Mouse (Mus musculus): ENCODE measurements around the gene Ift122.

Ift122 gene

DNA sequence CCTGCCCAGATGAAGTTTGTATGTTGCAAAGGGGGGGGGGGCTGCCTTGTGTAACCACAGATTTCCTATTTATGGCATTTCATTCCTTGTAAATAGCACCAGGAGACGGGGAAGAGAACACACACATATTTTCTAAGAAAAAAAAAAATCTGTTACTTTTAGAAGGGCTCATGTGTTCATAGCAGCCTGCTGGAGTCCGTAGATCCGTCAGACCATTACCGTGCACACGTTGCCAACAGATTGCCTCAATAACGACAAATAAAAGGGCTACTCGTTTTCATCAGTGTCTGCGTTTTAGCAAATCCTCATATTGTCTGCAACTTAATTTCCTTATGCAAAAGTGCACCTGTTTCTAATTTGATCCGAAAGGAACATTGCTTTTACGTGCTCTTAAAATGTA, 73.1 kb downstream of the Ift122 start:
- DNase-seq (ENCODE audit: low spot score): no peak

DNA sequence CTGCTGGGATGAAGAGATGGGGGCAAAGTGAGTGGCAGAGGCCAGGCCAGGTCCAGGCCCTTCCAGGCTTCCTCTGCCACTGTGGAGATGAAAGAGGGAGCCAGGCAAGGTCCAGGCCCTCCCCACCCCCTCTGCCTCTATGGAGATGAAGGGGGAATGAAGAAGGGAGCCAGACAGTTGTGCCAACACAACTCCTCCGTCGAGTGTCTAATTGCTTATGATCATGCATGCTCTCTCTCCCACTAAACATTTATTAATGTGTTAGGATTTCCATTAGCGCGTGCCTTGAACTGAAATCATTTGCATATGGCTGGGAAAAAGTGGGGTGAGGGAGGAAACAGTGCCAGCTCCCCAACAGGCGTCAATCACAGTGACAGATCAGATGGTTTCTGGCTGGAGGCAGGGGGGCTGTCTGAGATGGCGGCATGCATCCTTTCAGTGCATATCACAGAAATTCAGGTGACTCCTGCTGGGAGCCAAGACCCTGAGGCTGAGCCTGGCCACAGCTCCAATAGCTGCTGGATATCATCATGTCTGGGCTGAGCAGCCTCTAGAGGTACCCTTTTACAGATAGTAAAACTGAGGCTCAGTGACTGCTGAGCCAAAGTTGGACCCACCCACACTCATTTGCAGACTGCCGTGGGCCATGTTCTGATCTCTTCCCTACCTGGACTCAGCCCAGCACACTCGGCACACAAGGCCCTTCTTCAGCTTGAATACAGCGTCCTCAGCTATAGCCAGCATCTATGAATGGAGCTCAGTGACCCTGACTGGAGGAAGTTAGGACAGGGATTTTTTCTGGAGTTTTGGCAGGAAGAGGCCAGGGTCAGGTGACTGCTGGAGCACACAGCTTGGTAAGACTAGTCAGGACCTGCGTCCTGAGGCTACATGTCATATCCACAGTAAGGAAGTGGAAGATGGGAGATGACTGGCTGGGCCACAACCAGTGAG, 74.3 kb downstream of the Ift122 start:
- no peak for DNase-seq (ENCODE audit: low spot score)

DNA sequence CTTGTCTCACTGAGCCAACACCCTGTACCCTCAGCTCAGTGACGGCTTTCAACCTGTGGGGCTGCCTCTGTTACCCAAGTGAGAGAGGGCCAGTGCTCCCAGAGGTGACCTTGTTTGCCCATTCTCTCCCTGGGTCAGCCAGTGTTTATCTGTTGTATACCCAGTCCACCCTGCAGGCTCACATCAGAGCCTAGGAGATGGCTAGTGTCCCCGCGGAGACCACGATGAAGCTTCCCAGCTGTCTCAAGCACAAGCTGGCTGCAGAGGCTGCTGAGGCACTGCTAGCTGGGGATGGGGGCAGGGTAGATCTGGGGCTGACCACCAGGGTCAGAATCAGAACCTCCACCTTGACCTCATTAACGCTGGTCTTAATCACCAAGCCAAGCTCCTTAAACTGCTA, 76.7 kb downstream of the Ift122 start:
- DNase-seq (ENCODE audit: low spot score): no peak

DNA sequence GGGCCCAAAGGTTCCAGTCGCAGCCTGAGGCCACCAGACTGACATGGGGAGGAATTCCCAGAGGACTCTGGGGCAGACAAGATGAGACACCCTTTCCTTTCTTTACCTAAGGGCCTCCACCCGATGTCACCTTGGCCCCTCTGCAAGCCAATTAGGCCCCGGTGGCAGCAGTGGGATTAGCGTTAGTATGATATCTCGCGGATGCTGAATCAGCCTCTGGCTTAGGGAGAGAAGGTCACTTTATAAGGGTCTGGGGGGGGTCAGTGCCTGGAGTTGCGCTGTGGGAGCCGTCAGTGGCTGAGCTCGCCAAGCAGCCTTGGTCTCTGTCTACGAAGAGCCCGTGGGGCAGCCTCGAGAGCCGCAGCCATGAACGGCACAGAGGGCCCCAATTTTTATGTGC, 78.4 kb downstream of the Ift122 start, which contains the start of gene Rho:
Gene Rho (plus strand): TSS at position 110 of the 400 bp plus-strand sequence.
- no peak for DNase-seq (ENCODE audit: low spot score)

DNA sequence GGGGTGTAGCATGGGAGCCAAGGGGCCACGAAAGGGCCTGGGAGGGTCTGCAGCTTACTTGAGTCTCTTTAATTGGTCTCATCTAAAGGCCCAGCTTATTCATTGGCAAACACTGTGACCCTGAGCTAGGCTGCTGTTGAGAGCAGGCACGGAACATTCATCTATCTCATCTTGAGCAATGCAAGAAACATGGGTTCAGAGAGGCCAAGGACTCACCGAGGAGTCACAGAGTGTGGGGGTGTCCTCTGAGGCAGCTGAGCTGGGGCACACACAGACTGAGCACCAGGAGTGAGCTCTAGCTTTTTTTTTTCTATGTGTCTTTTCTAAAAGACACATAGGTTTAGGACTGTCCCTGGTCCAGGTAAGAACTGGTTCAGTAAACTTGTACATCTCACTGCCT, 79.1 kb downstream of the Ift122 start:
- no peak for DNase-seq (ENCODE audit: low spot score)

DNA sequence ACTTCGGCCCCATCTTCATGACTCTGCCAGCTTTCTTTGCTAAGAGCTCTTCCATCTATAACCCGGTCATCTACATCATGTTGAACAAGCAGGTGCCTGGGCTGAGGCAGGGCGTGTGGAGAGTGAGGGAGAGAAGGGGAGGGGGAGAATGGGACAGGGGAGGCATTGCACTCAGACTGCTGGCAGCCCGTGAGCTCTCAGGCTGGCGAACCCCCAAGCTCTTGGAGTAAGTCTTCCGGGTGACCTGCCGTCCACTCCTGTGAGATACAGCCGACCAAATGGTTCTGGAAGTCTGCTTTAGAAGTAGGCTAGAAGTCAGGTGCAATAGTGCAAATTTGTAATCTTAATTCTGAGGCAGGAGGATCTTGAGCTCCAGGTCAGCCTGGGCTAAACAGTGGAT, 82.3 kb downstream of the Ift122 start:
- DNase-seq (ENCODE audit: low spot score): no peak

DNA sequence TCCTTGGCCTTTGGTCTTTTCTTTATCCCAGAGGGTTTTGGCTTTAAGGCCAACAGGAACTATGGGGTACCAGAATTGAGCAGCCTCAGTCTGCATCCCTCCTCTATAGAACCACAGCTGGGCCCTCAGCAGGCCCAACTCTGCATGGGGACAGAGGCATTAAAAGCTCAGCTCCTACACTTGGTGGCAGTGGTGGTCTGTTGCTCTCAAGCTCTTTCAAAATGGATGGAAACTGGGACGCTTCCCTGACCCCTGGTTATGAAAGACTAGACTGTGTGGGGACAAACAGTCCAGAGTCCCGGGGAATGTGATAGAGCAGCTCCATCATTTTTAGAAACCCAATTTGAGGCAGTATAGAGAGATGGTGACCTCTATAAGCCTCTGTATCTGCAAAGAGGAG, 84.7 kb downstream of the Ift122 start:
- no peak for DNase-seq (ENCODE audit: low spot score)

DNA sequence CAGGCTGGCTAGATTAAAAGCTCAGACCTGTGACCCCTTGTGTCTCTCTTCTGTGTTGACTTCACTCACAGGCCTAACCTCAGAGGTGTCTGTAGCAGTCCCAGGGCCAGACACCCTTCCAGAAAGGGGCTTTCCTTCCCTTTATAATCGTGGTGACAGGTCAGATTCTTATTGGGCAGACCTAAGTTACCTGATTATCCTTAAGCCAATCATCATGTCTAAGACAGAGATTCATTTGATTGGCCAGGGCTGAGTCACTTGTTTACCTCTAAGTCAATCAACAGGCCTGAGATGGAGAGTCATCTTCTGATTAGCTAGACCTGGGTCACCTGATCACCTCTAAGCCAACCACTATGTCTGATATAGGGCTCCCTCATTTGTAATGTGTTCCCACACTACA, 85.5 kb downstream of the Ift122 start:
- no peak for DNase-seq (ENCODE audit: low spot score)

DNA sequence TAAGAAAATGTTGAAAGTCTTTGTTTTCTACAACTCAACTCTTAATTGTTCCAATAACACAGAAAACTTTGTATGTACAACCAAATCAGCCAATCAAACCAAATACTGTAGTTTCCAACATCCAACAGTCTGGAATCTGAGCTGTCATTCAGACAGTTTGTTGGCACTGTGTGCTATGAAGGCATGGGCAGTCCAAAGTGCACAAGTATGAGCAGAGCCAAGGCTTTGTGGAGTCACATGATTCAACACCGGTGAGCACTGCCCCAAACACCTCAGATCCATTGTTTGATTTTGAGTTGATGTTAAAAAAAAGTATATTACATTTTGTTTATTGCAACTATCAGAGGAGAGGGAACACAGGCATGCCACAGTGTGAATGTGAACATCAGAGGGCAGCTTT, 87.3 kb downstream of the Ift122 start:
- no peak for DNase-seq (ENCODE audit: low spot score)

DNA sequence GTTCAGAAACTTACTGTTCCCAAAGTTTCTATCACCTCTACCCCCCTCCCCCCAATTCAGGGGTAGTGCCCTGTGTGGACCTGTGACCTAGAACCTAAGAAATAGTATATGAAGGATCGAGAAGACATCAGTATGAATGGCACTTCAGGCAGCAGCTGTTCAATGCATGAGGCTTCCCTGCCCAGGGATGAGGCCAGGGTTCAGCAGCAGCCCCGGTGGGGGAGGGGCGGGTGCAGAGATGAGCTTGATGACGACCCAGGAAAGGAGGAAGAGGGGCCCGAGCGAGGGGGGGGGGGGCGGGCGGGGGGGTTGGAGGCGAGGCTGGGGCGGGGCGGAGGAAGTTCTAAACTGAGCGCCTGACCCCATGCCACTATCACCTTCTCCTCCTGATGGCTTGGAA, 87.9 kb downstream of the Ift122 start:
- no peak for DNase-seq (ENCODE audit: low spot score)

DNA sequence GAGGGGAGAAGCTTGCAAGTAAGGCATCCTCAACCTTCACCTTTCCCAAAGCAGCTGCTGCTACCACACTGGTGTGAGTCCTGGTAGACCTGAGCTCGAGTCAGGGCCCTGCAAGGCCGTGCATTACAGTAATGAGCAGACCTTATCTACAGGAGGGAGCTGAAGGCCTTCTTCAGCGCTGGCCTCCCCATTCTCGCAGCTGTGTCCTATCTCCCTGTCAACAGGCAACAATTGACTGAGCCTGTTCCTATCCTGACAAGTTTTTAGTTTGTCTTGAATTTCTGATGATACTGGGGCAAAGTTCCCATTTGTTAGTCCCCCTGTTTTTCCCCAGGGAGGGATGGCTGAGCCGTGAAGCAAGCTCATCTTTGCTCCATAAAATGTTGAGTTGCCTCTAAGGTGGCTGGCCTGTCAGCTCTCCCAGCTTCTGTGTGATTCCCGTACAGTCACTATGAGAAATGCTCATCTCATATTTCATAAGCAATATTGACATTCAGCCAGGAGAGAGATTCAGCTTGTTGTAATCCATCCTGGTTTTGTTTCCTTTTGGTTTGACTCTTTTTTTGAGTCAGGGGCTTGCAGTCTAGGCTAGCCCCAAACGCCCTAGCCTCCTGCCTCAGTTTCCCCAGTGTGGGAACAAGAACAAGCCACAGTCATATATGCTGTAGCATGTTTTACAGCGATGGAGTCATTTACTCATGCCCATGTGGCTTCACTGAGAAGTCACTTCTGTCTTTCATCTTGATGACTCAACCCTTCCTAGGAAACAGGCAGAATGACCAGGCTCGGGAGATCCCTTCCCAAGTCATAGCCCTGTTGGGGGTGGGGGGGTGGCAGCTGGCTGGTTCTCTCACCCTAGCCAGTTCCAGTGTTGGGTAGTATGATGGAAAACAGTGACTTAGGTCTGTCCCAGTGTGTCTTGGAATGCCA, 90.5 kb downstream of the Ift122 start:
- DNase-seq (ENCODE audit: low spot score): no peak

DNA sequence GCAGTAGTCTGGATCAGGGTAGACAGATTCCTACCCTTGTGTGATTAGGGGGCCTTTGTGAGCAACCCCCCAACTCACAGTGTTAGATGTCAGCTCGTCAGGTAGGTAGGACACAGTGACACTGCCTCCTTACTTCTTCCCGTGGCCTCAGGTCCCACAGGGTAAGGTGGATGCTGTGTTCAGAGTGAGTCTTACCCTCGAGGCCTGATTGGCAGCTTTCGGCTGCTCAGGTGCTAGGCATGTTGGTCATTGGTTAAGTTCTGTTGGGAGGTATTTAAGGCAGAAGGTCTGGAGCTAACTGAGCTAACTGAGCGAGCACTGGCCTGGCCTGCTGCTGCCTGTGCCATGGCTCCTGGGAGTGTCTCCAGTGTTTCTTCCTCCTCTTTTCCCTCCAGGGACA, 91.4 kb downstream of the Ift122 start, which contains the start of gene H1foo:
Gene H1foo (plus strand): TSS at position 301 of the 400 bp plus-strand sequence.
- DNase-seq (ENCODE audit: low spot score): no peak

DNA sequence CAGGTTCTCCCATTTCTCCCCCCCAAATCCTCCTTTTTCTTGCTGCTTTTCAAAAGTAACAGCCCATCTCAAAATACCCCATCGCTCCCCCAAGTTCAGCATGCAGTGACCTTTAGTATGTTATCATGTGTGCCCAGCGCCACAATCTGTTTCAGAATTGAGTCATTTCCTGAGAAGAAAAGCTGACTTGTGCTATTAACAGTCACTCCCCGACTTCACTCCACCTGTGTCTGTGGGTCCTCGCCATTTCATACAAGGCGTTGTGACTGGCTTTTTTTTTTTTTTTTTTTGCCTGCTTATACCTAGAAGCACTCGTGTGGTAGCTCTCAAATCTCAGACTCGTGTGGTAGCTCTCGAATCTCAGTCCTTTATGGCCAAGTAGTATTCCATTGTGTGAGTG, 92.4 kb downstream of the Ift122 start:
- DNase-seq (ENCODE audit: low spot score): no peak

DNA sequence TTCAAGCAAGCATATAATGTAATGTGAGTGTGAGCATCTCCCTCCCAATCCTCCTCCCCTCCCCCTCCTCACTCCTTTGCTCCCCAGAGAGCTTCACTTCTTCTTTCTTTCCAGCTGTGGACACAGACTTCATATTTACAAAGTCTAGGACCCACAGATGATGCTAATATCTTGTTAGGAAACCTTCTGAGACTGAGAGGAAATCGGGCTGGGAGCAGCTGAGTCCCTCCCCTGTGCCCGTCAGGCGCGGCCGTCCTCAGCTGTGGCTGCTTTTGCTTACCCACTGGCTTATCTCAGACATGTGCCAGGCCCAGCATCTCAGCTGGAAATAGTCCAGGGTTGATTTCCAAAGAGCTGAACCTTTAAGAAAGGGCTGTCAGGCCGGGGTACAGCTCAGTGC, 93.1 kb downstream of the Ift122 start:
- DNase-seq (ENCODE audit: low spot score): no peak

DNA sequence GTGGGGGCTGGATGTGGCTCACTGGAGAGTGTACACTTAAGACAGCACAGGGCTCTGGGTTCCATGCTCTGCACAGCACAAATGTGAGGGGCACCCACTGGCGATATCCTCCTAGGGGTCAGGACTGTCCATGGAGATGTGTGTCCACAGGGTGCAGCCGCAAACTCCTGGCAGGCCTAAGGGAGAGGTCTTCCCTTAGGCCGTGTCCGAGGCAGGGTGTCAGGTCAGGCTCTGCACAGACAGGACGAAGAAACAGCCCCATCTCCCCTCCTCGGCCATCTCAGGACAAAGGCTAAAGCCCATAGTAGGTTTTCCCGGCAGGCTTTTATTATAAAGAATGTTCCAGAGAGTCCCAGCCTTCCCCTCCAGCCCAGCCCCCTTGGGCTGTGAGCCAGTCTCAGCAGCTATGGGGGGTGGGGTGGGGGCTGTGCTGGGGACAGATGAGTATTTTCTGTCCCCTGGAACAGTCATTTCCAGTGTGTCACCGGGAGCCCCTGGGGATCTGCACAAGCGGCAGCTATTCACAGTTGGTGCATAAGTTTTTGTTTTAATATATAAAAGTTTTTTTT, 101.3 kb downstream of the Ift122 start:
- DNase-seq (ENCODE audit: low spot score): no peak

DNA sequence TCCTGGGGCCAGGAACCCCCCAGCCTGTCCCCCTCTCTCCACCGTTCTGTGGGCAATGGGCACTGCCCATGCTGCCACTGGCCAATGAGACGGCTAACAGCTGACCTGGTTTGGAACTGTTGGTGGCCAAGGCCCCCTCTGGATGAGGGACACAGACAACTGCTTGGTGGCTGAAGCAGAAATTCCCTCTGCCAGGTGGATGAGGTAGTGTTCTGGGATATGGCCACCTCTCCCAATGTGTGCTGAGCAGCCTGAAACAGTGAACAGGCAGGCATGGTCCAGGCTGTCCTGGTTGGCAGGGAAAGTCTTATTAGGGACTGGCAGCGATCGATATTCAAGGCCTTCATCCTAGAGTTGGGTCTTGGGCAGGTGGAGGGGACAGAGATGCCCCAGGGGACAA, 101.9 kb downstream of the Ift122 start:
- DNase-seq (ENCODE audit: low spot score): no peak

DNA sequence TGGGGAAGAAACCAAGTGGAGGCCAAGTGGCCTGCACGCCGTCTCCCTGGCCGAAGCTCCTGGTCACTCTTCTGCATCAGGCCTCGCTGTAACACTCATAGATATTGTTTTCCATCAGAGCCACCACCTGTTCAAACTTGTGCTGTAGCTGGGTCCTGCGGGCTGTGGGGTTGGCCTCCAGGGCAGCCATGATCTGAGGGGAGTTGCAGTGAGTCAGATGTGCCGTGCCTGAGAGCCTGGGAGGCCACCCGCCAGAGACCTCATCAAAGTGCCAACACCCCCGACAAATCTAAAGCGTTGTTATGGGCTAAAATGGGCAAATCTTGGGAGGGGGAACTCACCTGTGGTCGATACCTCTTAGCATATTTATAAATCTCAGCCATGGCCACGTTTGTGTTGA, 102.4 kb downstream of the Ift122 start:
- no peak for DNase-seq (ENCODE audit: low spot score)

DNA sequence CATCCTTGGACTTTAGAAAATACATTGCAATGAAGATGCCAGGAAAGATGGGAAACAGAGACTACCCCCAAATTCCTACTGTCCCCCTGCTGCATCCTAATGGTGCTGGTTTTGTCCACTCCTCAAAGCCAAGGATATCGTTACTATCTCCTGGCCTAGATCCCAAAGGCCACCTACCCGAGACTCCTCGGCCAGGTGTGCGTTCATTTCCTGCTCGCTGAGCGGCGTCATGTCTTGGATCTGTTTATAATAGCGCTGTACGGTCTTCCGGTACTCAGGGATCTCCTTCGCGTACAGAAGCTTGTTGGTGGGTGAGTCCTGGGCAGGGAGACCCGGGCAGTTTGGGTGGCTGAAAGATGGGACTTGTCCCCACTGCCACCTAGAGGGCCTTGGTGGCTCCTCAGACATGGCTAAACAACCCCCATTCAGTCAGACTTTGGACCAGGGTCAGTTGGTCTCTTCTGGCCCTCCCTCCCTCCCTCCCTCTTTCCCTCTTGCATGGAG, 103.2 kb downstream of the Ift122 start:
- no peak for DNase-seq (ENCODE audit: low spot score)

DNA sequence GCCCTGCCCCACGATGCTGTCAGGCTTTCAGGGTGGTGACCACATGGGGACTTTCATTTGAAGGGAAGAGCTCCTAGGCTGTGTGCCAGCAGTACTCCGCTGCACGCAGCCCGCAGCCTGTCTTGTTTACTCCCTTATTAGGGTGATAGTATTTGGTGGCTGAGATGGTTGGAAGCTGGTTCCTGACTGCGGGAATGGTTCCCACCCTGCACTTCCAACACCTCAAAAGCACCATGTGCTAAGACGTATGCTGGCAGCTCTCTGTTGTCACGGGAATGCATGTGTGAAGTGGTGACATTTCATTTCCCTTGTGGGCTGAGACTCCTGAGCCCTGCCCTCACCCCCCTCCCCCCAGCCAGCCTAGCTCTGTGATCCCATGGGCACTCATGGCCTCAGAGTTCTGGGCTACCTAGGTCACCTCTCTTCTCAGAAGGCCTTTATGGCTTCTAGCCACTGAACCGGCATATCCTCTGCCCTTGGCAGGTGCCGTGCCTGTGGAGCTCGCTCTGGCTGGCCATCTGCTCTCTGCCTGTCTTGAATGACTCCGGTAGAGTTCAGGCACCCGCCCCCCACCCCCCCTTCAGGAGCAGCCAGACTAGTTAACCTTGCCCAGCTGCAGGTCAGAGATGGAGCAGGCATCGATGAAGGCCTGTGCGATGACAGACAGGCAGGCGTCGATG, 103.8 kb downstream of the Ift122 start:
- DNase-seq (ENCODE audit: low spot score): no peak

DNA sequence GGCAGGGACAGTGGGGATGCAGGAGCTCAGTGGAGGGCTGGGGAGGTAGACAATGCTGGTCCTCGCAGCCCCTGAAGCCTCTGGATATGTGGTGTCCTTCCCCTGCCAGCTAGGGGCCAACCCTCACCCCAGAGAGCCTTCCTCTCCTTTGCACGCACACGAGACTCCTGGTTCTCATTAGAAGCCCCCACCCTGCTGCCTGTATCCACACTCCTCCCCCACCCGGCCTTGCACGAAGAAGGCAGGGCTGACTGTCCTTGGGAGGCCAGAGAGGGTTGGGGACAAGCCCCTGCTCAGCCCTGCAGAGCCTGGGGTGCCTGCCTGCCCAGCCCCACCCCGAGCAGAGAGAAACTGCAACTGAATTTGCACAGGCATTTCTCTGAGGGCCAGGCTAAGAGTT, 104.4 kb downstream of the Ift122 start:
- DNase-seq (ENCODE audit: low spot score): no peak

DNA sequence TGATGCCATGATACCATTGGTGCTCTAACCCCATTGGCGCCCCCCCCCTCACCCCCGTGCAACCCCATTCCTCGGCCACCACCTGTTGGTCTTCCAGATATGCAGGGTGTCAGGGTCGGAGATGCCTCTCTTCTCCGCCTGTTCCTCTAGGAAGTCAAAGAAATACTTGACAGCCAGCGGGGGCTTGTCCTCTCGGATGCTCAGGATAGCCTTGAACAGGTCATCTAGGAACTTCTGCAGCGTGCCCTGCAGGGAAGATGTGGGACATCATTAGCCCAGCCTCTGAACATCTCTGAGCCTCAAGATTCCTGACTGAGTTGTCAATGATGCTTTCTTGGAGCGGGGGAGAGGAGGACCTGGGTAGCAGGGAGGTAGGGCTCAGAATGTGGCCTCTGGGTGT, 105.2 kb downstream of the Ift122 start:
- DNase-seq (ENCODE audit: low spot score): no peak
